Mouse (Mus musculus): ENCODE results near the gene Msh5. TPM values are rescaled to one million over a fixed set of nuclear protein-coding genes. Genes with fewer than 3 reads are reported as not detected.
"Not testable (repeated sequence)": the region's sequence is repeated elsewhere in the genome, so short reads cannot be mapped to it uniquely, and the experiment has no call there.

Msh5 gene
- total RNA-seq, 2 experiments from 2014 or later, result 0.62 to 0.82 TPM

GRCm38 (mm10) chr17:35005158-35005557 is 41.4 kb downstream of the Msh5 start:
- no peak for DNase-seq (ENCODE audit: extremely low spot score in 1 of 2, low spot score in 1 of 2)

GRCm38 (mm10) chr17:35004075-35004717 is 42.3 kb downstream of the Msh5 start:
- no peak for DNase-seq (ENCODE audit: extremely low spot score in 1 of 2, low spot score in 1 of 2)

- DNase-seq (ENCODE audit: extremely low spot score in 1 of 2, low spot score in 1 of 2), result no peak
Observed at GRCm38 (mm10) chr17:35003022-35003838, 43.3 kb downstream of the Msh5 start.

GRCm38 (mm10) chr17:35002153-35002865 is 44.2 kb downstream of the Msh5 start:
- no peak for DNase-seq (ENCODE audit: extremely low spot score in 1 of 2, low spot score in 1 of 2)

- no peak for DNase-seq (ENCODE audit: extremely low spot score in 1 of 2, low spot score in 1 of 2)
Observed at GRCm38 (mm10) chr17:35001452-35002152, 44.9 kb downstream of the Msh5 start.

GRCm38 (mm10) chr17:35000717-35001451 is 45.7 kb downstream of the Msh5 start, which contains the start of gene Vars:
TSS of gene Vars (plus strand) at chr17:35000987.
- peak; percentile 68 to 79 for DNase-seq (ENCODE audit: extremely low spot score in 1 of 2, low spot score in 1 of 2)

- not testable (repeated sequence) for DNase-seq (ENCODE audit: extremely low spot score in 1 of 2, low spot score in 1 of 2)
Observed at GRCm38 (mm10) chr17:34999871-35000716, 46.5 kb downstream of the Msh5 start.

GRCm38 (mm10) chr17:34998526-34999430 is 47.8 kb downstream of the Msh5 start:
- no peak for DNase-seq (ENCODE audit: extremely low spot score in 1 of 2, low spot score in 1 of 2)

- no peak for DNase-seq (ENCODE audit: extremely low spot score in 1 of 2, low spot score in 1 of 2)
Observed at GRCm38 (mm10) chr17:34997142-34997483, 49.4 kb downstream of the Msh5 start.

GRCm38 (mm10) chr17:34996411-34997141 is 50.0 kb downstream of the Msh5 start:
- no peak for DNase-seq (ENCODE audit: extremely low spot score in 1 of 2, low spot score in 1 of 2)

- not testable (repeated sequence) for DNase-seq (ENCODE audit: extremely low spot score in 1 of 2, low spot score in 1 of 2)
Observed at GRCm38 (mm10) chr17:34995927-34996326, 50.6 kb downstream of the Msh5 start.

GRCm38 (mm10) chr17:34995192-34995591 is 51.4 kb downstream of the Msh5 start:
- DNase-seq (ENCODE audit: extremely low spot score in 1 of 2, low spot score in 1 of 2), result not testable (repeated sequence)

GRCm38 (mm10) chr17:34994751-34995150 is 51.8 kb downstream of the Msh5 start:
- no peak for DNase-seq (ENCODE audit: extremely low spot score in 1 of 2, low spot score in 1 of 2)

GRCm38 (mm10) chr17:34984218-34984617 is 62.3 kb downstream of the Msh5 start:
- no peak for DNase-seq (ENCODE audit: extremely low spot score in 1 of 2, low spot score in 1 of 2)

GRCm38 (mm10) chr17:34982328-34982727 is 64.2 kb downstream of the Msh5 start:
- no peak for DNase-seq (ENCODE audit: extremely low spot score in 1 of 2, low spot score in 1 of 2)

GRCm38 (mm10) chr17:34981690-34982180 is 64.8 kb downstream of the Msh5 start, which contains the start of gene Lsm2:
TSS of gene Lsm2 (plus strand) at chr17:34981862.
- peak; percentile 78 to 98 for DNase-seq (ENCODE audit: extremely low spot score in 1 of 2, low spot score in 1 of 2)

GRCm38 (mm10) chr17:34980655-34981054 is 65.9 kb downstream of the Msh5 start:
- DNase-seq (ENCODE audit: extremely low spot score in 1 of 2, low spot score in 1 of 2), result no peak
